Mouse (Mus musculus): ENCODE results near the gene Sat1. TPM values are rescaled to one million over a fixed set of nuclear protein-coding genes. Genes with fewer than 3 reads are reported as not detected.
A peak's percentile ranks its signal among the peaks of the same experiment; 100 is the strongest.
"Not testable (repeated sequence)": the region's sequence is repeated elsewhere in the genome, so short reads cannot be mapped to it uniquely, and the experiment has no call there.

Gene Sat1
- polyA plus RNA-seq, 1 experiment: 12.4 TPM

- TF ChIP-seq CTCF (IDR thresholded peaks at IDR 0.05; ENCODE audit: extremely low read depth, insufficient read length, insufficient replicate concordance, low read depth, low read length) (no peak), POLR2A (IDR thresholded peaks at IDR 0.05; ENCODE audit: low read depth, low read length) (no peak)
- Histone ChIP-seq H3K4me3 (ENCODE audit: low read depth, low read length) (no peak overlapping the region), H3K27me3 (ENCODE audit: control insufficient read depth, insufficient read depth, low read length) (no peaks in the 10 kb centered on the region), H3K4me1 (ENCODE audit: control insufficient read depth, insufficient read depth, insufficient read length, low read length) (no peaks in the 10 kb centered on the region), H3K36me3 (ENCODE audit: control insufficient read depth, insufficient read depth, low read length) (peaks cover 7% of the 10 kb centered on the region), H3K27ac (ENCODE audit: insufficient read depth, low read depth, low read length) (peak overlapping the region; percentile 15; the same call in 1 of the 2 replicates)
- 54% methylated on average over 5 of the region's 5 CpGs for WGBS
Observed at GRCm38 (mm10) chrX:155214291-155215136, 1.7 kb downstream of the Sat1 start.

GRCm38 (mm10) chrX:155208671-155209070 lies 7.6 kb downstream of the Sat1 start:
- Histone ChIP-seq H3K4me1 (ENCODE audit: control insufficient read depth, insufficient read depth, insufficient read length, low read length) (no peaks in the 10 kb centered on the region), H3K4me3 (ENCODE audit: low read depth, low read length) (no peak overlapping the region), H3K27ac (ENCODE audit: insufficient read depth, low read depth, low read length) (no peak overlapping the region), H3K27me3 (ENCODE audit: control insufficient read depth, insufficient read depth, low read length) (no peaks in the 10 kb centered on the region), H3K36me3 (ENCODE audit: control insufficient read depth, insufficient read depth, low read length) (peaks cover 3% of the 10 kb centered on the region)
- WGBS: 49% methylated on average over 1 of the region's 1 CpGs
- TF ChIP-seq POLR2A (IDR thresholded peaks at IDR 0.05; ENCODE audit: low read depth, low read length): no peak
- no peak for TF ChIP-seq CTCF (IDR thresholded peaks at IDR 0.05; ENCODE audit: extremely low read depth, insufficient read length, insufficient replicate concordance, low read depth, low read length)

GRCm38 (mm10) chrX:155205436-155205835 lies 10.8 kb downstream of the Sat1 start:
- 98% methylated on average over 2 of the region's 2 CpGs for WGBS
- not testable (repeated sequence) for H3K4me1 ChIP-seq (ENCODE audit: control insufficient read depth, insufficient read depth, insufficient read length, low read length); H3K27me3 ChIP-seq (ENCODE audit: control insufficient read depth, insufficient read depth, low read length); H3K27ac ChIP-seq (ENCODE audit: insufficient read depth, low read depth, low read length); H3K36me3 ChIP-seq (ENCODE audit: control insufficient read depth, insufficient read depth, low read length); H3K4me3 ChIP-seq (ENCODE audit: low read depth, low read length)

DNA sequence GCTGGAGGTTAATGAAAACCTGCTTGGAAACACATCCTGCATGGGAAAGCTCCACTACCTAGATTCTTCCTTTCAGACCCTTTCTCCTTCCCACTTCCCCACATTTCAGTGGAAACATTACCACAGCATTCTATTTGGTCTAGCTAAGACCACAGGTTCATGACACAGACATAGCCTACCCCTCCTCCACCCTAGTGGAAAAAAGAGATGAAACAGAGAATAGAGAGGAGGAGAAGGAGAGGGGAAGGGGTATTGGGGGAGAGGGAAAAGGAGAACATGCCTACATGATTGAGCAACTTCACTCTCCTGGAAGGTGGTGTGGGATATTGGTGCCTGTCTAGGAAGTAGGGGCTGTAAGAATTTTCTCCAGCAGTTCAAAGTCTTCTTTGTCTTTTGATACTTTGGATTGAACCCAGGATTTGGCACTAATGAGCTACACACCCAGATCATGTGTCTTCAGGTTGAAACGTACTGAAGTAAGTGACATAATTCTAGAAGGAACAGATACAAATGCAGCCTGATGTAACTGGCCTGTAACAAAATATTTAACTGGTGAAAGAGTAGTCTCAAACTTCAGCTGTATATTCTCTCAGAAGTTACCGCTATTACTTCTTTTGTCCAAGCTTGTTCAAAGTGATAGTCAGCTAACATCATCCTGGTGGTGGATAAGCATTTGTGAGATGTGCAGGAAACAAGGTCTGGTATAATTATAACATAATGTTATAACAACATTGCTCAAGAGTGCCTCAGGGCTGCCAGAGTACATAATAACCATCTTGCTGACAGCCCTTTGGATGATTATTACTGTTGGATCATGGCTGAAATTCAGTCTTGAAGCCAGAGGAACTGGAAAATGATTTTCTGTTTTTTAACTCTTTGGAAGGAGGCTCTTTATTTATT lies 13.6 kb downstream of the Sat1 start:
- WGBS: 52% methylated on average over 2 of the region's 2 CpGs
- no peaks in the 10 kb centered on the region for H3K27me3 ChIP-seq (ENCODE audit: control insufficient read depth, insufficient read depth, low read length)
- TF ChIP-seq CTCF (IDR thresholded peaks at IDR 0.05; ENCODE audit: extremely low read depth, insufficient read length, insufficient replicate concordance, low read depth, low read length) (no peak), POLR2A (IDR thresholded peaks at IDR 0.05; ENCODE audit: low read depth, low read length) (no peak)

GRCm38 (mm10) chrX:155201799-155202198 lies 14.4 kb downstream of the Sat1 start:
- no peaks in the 10 kb centered on the region for H3K4me1 ChIP-seq (ENCODE audit: control insufficient read depth, insufficient read depth, insufficient read length, low read length)
- TF ChIP-seq CTCF (IDR thresholded peaks at IDR 0.05; ENCODE audit: extremely low read depth, insufficient read length, insufficient replicate concordance, low read depth, low read length) (no peak), POLR2A (IDR thresholded peaks at IDR 0.05; ENCODE audit: low read depth, low read length) (no peak)
- H3K4me3 ChIP-seq (ENCODE audit: low read depth, low read length): no peak overlapping the region
- H3K36me3 ChIP-seq (ENCODE audit: control insufficient read depth, insufficient read depth, low read length): no peaks in the 10 kb centered on the region
- 69% methylated on average over 1 of the region's 1 CpGs for WGBS
- H3K27me3 ChIP-seq (ENCODE audit: control insufficient read depth, insufficient read depth, low read length): no peaks in the 10 kb centered on the region
- no peak overlapping the region for H3K27ac ChIP-seq (ENCODE audit: insufficient read depth, low read depth, low read length)

More for the DNA sequence above, 13.6 kb downstream of the Sat1 start:
- Histone ChIP-seq H3K4me3 (ENCODE audit: low read depth, low read length) (no peak overlapping the region), H3K36me3 (ENCODE audit: control insufficient read depth, insufficient read depth, low read length) (no peaks in the 10 kb centered on the region), H3K27ac (ENCODE audit: insufficient read depth, low read depth, low read length) (no peak overlapping the region), H3K4me1 (ENCODE audit: control insufficient read depth, insufficient read depth, insufficient read length, low read length) (no peaks in the 10 kb centered on the region)

GRCm38 (mm10) chrX:155194979-155195378 lies 21.3 kb downstream of the Sat1 start:
- Histone ChIP-seq H3K4me1 (ENCODE audit: control insufficient read depth, insufficient read depth, insufficient read length, low read length) (0 out of 2 replicates have a peak, but pooled peaks cover 2% of the 10 kb centered on the region), H3K36me3 (ENCODE audit: control insufficient read depth, insufficient read depth, low read length) (no peaks in the 10 kb centered on the region), H3K27me3 (ENCODE audit: control insufficient read depth, insufficient read depth, low read length) (no peaks in the 10 kb centered on the region), H3K27ac (ENCODE audit: insufficient read depth, low read depth, low read length) (no peak overlapping the region), H3K4me3 (ENCODE audit: low read depth, low read length) (no peak overlapping the region)
- TF ChIP-seq POLR2A (IDR thresholded peaks at IDR 0.05; ENCODE audit: low read depth, low read length) (no peak), CTCF (IDR thresholded peaks at IDR 0.05; ENCODE audit: extremely low read depth, insufficient read length, insufficient replicate concordance, low read depth, low read length) (no peak)
- WGBS: 84% methylated on average over 4 of the region's 4 CpGs
